Mouse (Mus musculus) heart, adult 2 months (tissue): ENCODE data around the gene Gm8909. TPM values are rescaled to one million over a fixed set of nuclear protein-coding genes. Genes with fewer than 3 reads are reported as not detected.
"Not testable (repeated sequence)": the region's sequence is repeated elsewhere in the genome, so short reads cannot be mapped to it uniquely, and the experiment has no call there.

ENCODE experiments used
- DNase-seq, 2 experiments: peaks; one replicate each; pipeline ENCODE4 v3.0.0; 2021
- H3K27ac ChIP-seq: fragments of 200-600 bp; 2 replicates; pipeline ENCODE4 v1.8.1; 2022
- H3K27me3 ChIP-seq: fragments of 200-500 bp; 2 replicates; pipeline ENCODE4 v1.6.1; 2012; ENCODE audit warnings: mild to moderate bottlenecking, low read length, inconsistent platforms, mixed read lengths; ENCODE audit not compliant: control insufficient read depth, insufficient read depth
- H3K36me3 ChIP-seq: fragments of 200-500 bp; 2 replicates; pipeline ENCODE4 v1.6.1; 2012; ENCODE audit warnings: low read length, inconsistent platforms; ENCODE audit not compliant: control insufficient read depth, insufficient read depth
- H3K4me1 ChIP-seq: fragments of 200-500 bp; 2 replicates; pipeline ENCODE4 v1.6.1; 2011; ENCODE audit warnings: low read length; ENCODE audit not compliant: control insufficient read depth, insufficient read depth
- H3K4me3 ChIP-seq: fragments of 200-600 bp; 2 replicates; pipeline ENCODE4 v1.8.1; 2022
- H3K79me2 ChIP-seq: fragments of 200-500 bp; replicated peaks from 2 replicates; pipeline ENCODE4 v1.6.1; 2012; ENCODE audit warnings: mild to moderate bottlenecking, inconsistent platforms, low read length, moderate library complexity, mixed read lengths; ENCODE audit not compliant: control insufficient read depth, insufficient read depth
- H3K9ac ChIP-seq: fragments of 200-500 bp; 2 replicates; pipeline ENCODE4 v1.6.1; 2012; ENCODE audit warnings: low read depth, mild to moderate bottlenecking, control low read depth, inconsistent platforms, low read length, mixed read lengths
- CTCF ChIP-seq: fragments of 200-600 bp; IDR thresholded peaks from 2 replicates; pipeline ENCODE4 v1.8.1; 2022; ENCODE audit warnings: antibody characterized with exemption, mild to moderate bottlenecking, moderate library complexity
- EP300 ChIP-seq: fragments of 200-500 bp; IDR thresholded peaks from 2 replicates; pipeline ENCODE4 v1.6.1; 2011; ENCODE audit warnings: low read depth, low read length, control low read depth; ENCODE audit not compliant: insufficient read depth
- POLR2A ChIP-seq: fragments of 200-500 bp; IDR thresholded peaks from 2 replicates; pipeline ENCODE4 v1.6.1; 2011; ENCODE audit warnings: mild to moderate bottlenecking, low read depth, low read length, control low read depth; ENCODE audit not compliant: insufficient read depth
- WGBS: fragments of 180-500 bp; shearing (Covaris S2); methylation state at CpG from one replicate; pipeline ENCODE4 v1.1.7; 2018; 5-methylcytosine and 5-hydroxymethylcytosine counted together
- intact Hi-C: fragments of 180-260 bp; cut with DNase I; formaldehyde crosslinking; loops from one replicate; pipeline ENCODE4 v1.15.1; 2025
- polyA plus RNA-seq: library from polyadenylated mRNA; depleted of rRNA; stranded (reverse); fragments of >200 nt; gene quantifications from 2 replicates; pipeline ENCODE4 v1.2.3, GENCODE M21; 2012
- total RNA-seq, 2 experiments: library from RNA; stranded (reverse); gene quantifications; 2 replicates each; pipeline ENCODE4 v1.2.3; 2021

Gm8909 gene
- total and polyA plus RNA-seq, 3 experiments: 0.29 TPM; not detected in 2

DNA sequence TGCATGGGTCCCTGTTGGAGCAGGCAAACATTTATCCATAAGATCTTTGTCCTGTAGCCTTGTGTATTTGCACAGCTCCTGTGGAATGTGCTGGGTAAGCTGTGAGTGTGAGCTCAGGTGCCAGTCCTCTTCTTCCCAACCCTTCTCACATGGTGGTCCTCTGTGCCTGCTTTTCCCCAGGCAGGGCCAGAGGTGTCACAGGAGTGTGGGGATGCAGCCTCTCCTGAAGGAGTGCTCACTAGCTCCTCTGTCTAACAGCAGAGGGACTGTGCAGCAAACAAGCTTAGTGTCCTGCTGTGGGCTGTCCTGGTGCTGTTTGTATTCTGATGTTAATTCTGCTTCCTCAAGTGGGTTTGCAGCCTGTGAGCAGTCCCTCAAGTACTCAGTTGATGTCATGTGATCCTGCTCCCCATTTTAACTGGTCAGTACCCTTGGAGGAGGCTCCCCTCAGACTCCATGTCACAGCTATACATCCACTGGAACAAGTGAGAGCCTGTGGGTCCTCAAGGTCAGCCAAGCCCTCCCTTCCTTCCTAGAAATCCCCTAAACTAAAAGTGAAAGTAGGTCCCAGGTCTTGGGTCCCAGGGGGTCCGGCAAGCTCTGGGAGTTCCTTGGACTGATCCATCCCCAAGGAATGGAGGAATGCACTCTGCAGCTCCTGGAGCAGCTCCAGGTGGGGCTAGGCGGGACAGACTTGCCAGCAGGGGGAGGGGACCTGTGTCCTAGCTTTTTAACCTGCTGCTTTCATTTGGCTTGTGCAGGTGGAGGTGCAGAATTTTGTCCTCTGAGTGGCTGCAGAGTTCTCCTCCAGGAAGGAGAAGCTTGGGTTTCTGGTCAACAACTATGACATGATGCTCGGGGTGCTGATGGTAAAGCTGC is 13.8 kb downstream of the Gm8909 start:
- intact Hi-C loops: no loop called here
- 15% methylated on average over 3 of the region's 3 CpGs for WGBS
- Histone ChIP-seq H3K79me2 (no peaks in the 10 kb centered on the region), H3K27me3 (peaks cover 7% of the 10 kb centered on the region), H3K4me3 (no peak overlapping the region), H3K9ac (no peak overlapping the region), H3K36me3 (no peaks in the 10 kb centered on the region), H3K27ac (no peak overlapping the region), H3K4me1 (no peaks in the 10 kb centered on the region; the same call in 1 of the 2 replicates)
- TF ChIP-seq CTCF: no peak
- TF ChIP-seq EP300: no peak
- TF ChIP-seq POLR2A: no peak
- no peak for DNase-seq

DNA sequence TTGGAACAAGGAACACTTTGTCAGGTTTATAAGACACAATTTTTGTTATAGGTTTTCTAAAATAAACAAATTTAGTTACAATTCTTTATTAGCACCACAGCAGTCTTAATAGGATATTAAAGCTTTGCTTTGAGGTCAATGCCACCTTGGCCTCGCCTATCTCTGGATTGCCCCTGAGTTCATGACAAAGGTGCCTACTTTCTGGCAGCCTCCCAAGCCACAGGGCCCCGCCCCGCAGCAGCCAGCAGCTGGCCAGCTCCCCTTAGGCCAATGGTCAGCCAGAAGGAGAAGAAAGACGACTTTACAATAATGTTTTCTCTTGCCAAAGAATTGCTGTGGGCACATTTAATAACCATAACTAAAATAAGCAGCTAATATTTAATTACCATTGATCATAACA is 17.1 kb downstream of the Gm8909 start:
- H3K4me1 ChIP-seq, DNase-seq, H3K27me3 ChIP-seq, H3K9ac ChIP-seq, H3K4me3 ChIP-seq, intact Hi-C loops, H3K27ac ChIP-seq, H3K36me3 ChIP-seq, H3K79me2 ChIP-seq: not testable (repeated sequence)
- WGBS: 55% methylated on average over 4 of the region's 4 CpGs

DNA sequence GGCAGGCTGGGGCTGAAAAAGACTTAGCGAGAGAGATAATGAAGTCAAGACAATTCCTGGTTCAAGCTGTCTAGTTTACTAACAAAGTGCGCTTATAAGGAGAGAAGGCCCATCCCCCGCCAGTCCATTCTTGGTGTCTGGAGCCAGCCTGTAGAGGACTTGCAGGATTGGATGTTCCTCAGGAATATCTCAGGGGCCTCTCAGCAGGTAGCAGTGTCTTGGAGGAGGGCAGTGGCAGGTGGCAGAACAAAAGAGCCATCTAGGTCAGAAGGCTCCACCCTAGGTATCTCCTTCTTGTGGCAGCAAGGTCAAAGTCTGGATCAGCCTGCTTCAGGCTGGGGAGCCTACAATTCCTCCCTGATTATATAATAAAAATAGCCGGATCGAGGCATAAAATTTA is 19.9 kb downstream of the Gm8909 start:
- not testable (repeated sequence) for DNase-seq, H3K9ac ChIP-seq, H3K4me3 ChIP-seq, H3K36me3 ChIP-seq, H3K4me1 ChIP-seq, H3K79me2 ChIP-seq, H3K27ac ChIP-seq
- 90% methylated on average over 5 of the region's 5 CpGs for WGBS
- H3K27me3 ChIP-seq: peaks cover 12% of the 10 kb centered on the region
- intact Hi-C loops: loop anchor here (10.0 kb wide), 1 partner anchor 46 kb away; the partner anchor contains the start of gene H2-T3

DNA sequence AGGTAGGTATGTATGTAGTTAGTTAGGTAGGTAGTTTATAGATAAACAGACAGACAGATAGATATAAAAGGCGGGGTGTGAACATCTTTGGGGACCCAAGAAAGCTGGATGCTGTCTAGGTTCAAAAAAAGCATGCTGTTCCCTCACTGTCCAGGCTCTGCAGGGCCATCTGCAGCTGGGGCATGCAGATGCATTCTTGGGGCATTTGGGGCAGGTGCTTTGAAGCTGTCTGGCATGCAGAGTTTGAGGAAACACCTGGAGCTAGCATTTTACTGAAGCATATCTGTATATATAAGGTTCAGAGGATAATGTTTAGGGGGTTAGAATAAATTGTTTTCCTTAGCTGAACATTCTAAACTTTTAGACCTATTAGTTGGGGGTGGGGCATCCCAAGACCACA is 21.4 kb downstream of the Gm8909 start:
- 81% methylated on average over 1 of the region's 1 CpGs for WGBS
- not testable (repeated sequence) for H3K4me1 ChIP-seq, DNase-seq, H3K79me2 ChIP-seq, H3K36me3 ChIP-seq, H3K9ac ChIP-seq, H3K27ac ChIP-seq, H3K4me3 ChIP-seq
- H3K27me3 ChIP-seq: peaks cover 12% of the 10 kb centered on the region
- intact Hi-C loops: loop anchor here (10.0 kb wide), 1 partner anchor 48 kb away; the partner anchor contains the start of gene H2-T3

DNA sequence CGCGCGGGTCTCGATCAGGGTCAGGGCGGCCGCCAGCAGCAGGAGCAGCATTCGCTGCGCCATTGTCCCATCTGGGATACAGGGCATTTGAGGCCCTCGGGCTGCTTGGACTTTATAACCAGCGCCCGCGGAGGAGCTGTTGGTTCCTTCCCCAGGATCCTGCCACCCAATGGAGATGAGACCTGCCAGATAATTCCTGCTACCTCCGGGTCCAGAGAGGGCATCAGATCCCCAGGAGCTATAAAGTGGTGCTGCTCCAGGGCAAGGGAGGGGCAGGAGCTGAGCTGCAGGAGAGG is 22.5 kb downstream of the Gm8909 start:
- not testable (repeated sequence) for H3K79me2 ChIP-seq, DNase-seq, H3K27ac ChIP-seq, H3K36me3 ChIP-seq, H3K4me1 ChIP-seq
- WGBS: 7% methylated on average over 13 of the region's 13 CpGs
- H3K4me3 ChIP-seq: peak overlapping the region; percentile 49
- H3K27me3 ChIP-seq: peaks cover 12% of the 10 kb centered on the region
- H3K9ac ChIP-seq: peak overlapping the region; percentile 66
- intact Hi-C loops: loop anchor here (10.0 kb wide), 1 partner anchor 49 kb away; the partner anchor contains the start of gene H2-T3

DNA sequence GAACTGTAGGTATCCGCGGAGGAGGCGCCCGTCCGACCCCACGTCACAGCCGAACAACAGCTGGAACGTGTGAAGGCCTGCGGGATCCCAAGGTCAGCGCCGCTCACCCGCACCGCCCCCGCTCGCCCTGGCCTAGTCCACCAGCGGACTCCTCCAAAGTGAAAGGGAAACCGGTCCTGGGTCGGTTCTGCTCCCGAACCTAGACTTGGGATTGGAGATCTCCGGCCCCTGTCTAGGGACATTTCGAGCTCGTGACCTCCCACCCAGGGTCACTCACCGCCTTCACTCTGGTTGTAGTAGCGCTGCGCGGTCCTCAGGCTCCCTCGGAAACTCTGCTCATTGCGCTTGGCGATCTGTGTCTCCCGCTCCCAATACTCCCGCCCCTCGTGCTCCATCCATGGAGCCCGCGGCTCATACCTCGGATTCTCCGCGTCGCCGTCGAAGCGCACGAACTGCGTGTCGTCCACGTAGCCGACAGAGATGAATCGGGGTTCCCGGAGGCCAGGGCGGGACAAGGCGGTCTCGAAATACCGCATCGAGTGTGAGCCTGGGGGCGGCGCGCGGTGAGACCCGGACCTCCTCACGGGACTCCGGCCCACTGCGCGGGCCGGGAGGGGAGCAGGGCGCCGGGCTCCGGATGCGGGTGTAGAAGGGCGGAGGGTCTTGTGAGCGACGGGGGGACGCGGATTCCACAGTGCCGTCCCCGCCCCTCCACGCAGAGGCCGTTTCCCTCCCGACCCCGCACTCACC is 23.1 kb downstream of the Gm8909 start:
- intact Hi-C loops: loop anchor here (10.0 kb wide), 1 partner anchor 50 kb away; the partner anchor contains the start of gene H2-T3
- TF ChIP-seq EP300 (no peak), CTCF (no peak), POLR2A (no peak)
- WGBS: 2% methylated on average over 78 of the region's 78 CpGs
- H3K79me2 ChIP-seq: no peaks in the 10 kb centered on the region
- no peaks in the 10 kb centered on the region for H3K36me3 ChIP-seq
- peaks cover 12% of the 10 kb centered on the region for H3K27me3 ChIP-seq
- peak in 1 of 2 experiments; percentile 35 for DNase-seq
- peak overlapping the region; percentile 49 for H3K4me3 ChIP-seq
- no peak overlapping the region for H3K27ac ChIP-seq
- peak overlapping the region; percentile 66 for H3K9ac ChIP-seq
- no peaks in the 10 kb centered on the region for H3K4me1 ChIP-seq

DNA sequence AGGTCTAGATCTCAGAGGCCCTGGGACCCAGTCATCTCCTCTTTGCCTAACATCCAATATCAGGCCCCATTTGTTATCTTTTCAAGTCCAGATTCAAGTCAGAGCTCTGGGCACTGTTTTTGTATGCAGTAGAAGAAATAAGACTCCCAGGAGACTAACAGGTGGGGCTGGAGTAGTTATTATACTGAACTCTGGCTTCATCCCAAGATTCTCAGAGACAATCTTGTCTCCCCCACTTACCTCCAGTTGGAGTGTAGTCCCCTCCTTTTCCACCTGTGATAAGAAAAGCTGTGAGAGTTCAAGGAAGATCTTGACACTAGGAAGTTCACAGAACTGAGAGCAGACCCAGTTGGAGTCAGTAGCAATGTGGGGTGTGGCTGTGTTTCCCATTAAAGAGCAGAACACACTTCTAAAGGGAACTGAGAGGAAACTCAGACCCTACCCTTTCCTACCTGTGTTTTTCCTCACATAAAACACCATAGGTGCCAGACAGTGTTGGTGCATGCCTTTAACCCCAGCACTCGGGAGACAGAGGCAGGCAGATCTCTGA is 32.0 kb downstream of the Gm8909 start:
- H3K27ac ChIP-seq, H3K79me2 ChIP-seq, H3K9ac ChIP-seq, DNase-seq, H3K4me1 ChIP-seq, H3K4me3 ChIP-seq, H3K36me3 ChIP-seq, H3K27me3 ChIP-seq: not testable (repeated sequence)
- intact Hi-C loops: loop anchor here (10.0 kb wide), 1 partner anchor 72 kb away; no protein-coding TSS in a partner anchor
- 59% methylated on average over 1 of the region's 1 CpGs for WGBS

DNA sequence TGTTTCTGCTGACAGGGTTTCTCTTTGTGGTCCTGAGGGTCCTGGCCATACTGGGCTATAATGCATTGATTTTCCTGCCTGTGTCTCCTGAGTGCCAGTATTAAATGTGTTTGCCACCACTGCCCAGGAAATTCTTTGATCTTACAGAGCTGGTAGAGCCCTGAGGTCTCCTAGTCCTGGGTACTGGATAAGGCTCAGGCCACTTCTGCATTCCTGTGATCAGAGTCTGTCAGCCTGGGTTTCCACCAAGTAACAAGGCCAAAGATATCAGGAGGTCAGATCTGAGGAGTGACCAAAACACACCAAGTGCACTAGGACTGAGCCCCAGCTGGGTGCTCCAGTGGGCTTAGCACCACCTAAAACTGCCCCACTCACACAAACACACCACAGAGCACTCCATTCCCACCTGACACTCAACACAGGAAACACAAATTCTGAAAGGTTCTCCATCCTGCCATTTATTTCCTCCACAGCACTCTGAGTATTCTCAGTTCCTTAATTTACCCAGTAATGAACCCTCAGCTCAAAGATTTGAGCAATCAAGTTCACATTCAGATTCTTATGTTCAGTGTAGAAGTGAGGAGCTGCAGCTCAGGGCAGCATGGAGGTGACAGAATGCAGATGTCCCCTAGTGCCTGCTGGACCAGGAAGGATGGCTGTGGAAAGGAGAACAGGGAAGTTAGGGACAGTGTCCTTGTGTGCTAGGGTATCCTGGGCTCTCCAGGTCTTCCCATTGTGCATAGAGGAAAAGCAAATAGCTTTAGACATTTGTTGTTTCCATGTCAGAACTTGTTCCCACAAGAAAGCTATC is 32.7 kb downstream of the Gm8909 start:
- H3K27ac ChIP-seq, H3K36me3 ChIP-seq, DNase-seq, H3K9ac ChIP-seq, H3K4me1 ChIP-seq, H3K79me2 ChIP-seq, H3K4me3 ChIP-seq, H3K27me3 ChIP-seq: not testable (repeated sequence)
- intact Hi-C loops: loop anchor here (10.0 kb wide), 1 partner anchor 71 kb away; no protein-coding TSS in a partner anchor
